Mouse (Mus musculus): ENCODE measurements at regions not wholly inside any gene's neighbourhood (a gene's known extent, or its start where the extent isn't known, plus 50 kb on each side); places are given as distances from the start of the nearest gene placed in this dataset.

GRCm38 (mm10) chr2:131410906-131411520 is 58.3 kb upstream of the Rnf24 start:
- Histone ChIP-seq H3K27ac (ENCODE audit: low read length) (no peak overlapping the region), H3K4me2 (ENCODE audit: low read length) (no peak overlapping the region), H3K27me3 (replicated peaks; ENCODE audit: control insufficient read depth, insufficient read depth, low read length) (no peaks in the 10 kb centered on the region), H3K4me1 (replicated peaks; ENCODE audit: control insufficient read depth, insufficient read depth, low read length) (no peaks in the 10 kb centered on the region), H3K9ac (replicated peaks; ENCODE audit: low read depth, low read length) (no peak overlapping the region), H3K36me3 (ENCODE audit: control insufficient read depth, insufficient read depth) (no peaks in the 10 kb centered on the region), H3K4me3 (replicated peaks; ENCODE audit: low read length) (no peak overlapping the region), H3K9me3 (ENCODE audit: control insufficient read depth, low read length) (no peaks in the 10 kb centered on the region)
- ATAC-seq: no peak
- WGBS: 79% methylated on average over 5 of the region's 5 CpGs

GRCm38 (mm10) chr2:131407337-131407736 is 54.6 kb upstream of the Rnf24 start:
- Histone ChIP-seq H3K9ac (replicated peaks; ENCODE audit: low read depth, low read length) (no peak overlapping the region), H3K27me3 (replicated peaks; ENCODE audit: control insufficient read depth, insufficient read depth, low read length) (no peaks in the 10 kb centered on the region), H3K36me3 (ENCODE audit: control insufficient read depth, insufficient read depth) (no peaks in the 10 kb centered on the region), H3K27ac (ENCODE audit: low read length) (no peak overlapping the region), H3K4me2 (ENCODE audit: low read length) (no peak overlapping the region), H3K4me3 (replicated peaks; ENCODE audit: low read length) (no peak overlapping the region), H3K9me3 (ENCODE audit: control insufficient read depth, low read length) (no peaks in the 10 kb centered on the region), H3K4me1 (replicated peaks; ENCODE audit: control insufficient read depth, insufficient read depth, low read length) (no peaks in the 10 kb centered on the region)
- ATAC-seq: no peak
- 82% methylated on average over 5 of the region's 5 CpGs for WGBS

- Histone ChIP-seq H3K4me3 (replicated peaks; ENCODE audit: low read length) (no peak overlapping the region), H3K4me1 (replicated peaks; ENCODE audit: control insufficient read depth, insufficient read depth, low read length) (no peaks in the 10 kb centered on the region), H3K27me3 (replicated peaks; ENCODE audit: control insufficient read depth, insufficient read depth, low read length) (no peaks in the 10 kb centered on the region), H3K36me3 (ENCODE audit: control insufficient read depth, insufficient read depth) (no peaks in the 10 kb centered on the region), H3K9me3 (ENCODE audit: control insufficient read depth, low read length) (no peaks in the 10 kb centered on the region), H3K9ac (replicated peaks; ENCODE audit: low read depth, low read length) (no peak overlapping the region), H3K4me2 (ENCODE audit: low read length) (no peak overlapping the region), H3K27ac (ENCODE audit: low read length) (no peak overlapping the region)
- no peak for ATAC-seq
- WGBS: 39% methylated on average over 1 of the region's 1 CpGs
Observed at GRCm38 (mm10) chr2:131404218-131404555, 51.5 kb upstream of the Rnf24 start.

- Histone ChIP-seq H3K4me2 (ENCODE audit: low read length) (no peak overlapping the region), H3K9me3 (ENCODE audit: control insufficient read depth, low read length) (no peaks in the 10 kb centered on the region), H3K4me1 (replicated peaks; ENCODE audit: control insufficient read depth, insufficient read depth, low read length) (no peaks in the 10 kb centered on the region), H3K36me3 (ENCODE audit: control insufficient read depth, insufficient read depth) (no peaks in the 10 kb centered on the region), H3K27me3 (replicated peaks; ENCODE audit: control insufficient read depth, insufficient read depth, low read length) (no peaks in the 10 kb centered on the region), H3K4me3 (replicated peaks; ENCODE audit: low read length) (no peak overlapping the region), H3K27ac (ENCODE audit: low read length) (no peak overlapping the region), H3K9ac (replicated peaks; ENCODE audit: low read depth, low read length) (no peak overlapping the region)
- no peak for ATAC-seq
- 82% methylated on average over 5 of the region's 5 CpGs for WGBS
Observed at GRCm38 (mm10) chr2:131403543-131404217, 51.0 kb upstream of the Rnf24 start.
